Mouse (Mus musculus) neural tube, embryonic 11.5 days (tissue): ENCODE results near the gene Vmn1r218. TPM values are rescaled to one million over a fixed set of nuclear protein-coding genes. Genes with fewer than 3 reads are reported as not detected.

ENCODE experiments used
- ATAC-seq: fragments of 200-750 bp; cut with Nextera tagmentation; 2 replicates; pipeline ENCODE4 v1.8.0; 2017; ENCODE audit warnings: moderate number of reproducible peaks, mild to moderate bottlenecking, moderate TSS enrichment, moderate library complexity; ENCODE audit not compliant: insufficient read depth, low FRiP score, low TSS enrichment
- DNase-seq: peaks from one replicate; pipeline ENCODE4 v3.0.0-alpha.2; 2015; ENCODE audit warnings: low spot score
- H3K27ac ChIP-seq: fragments of 300-500 bp; sonication (generic); 2 replicates; pipeline ENCODE4 v1.5.1; 2014; ENCODE audit warnings: low read depth, mild to moderate bottlenecking, low read length
- H3K27me3 ChIP-seq: fragments of 300-500 bp; sonication (generic); 2 replicates; pipeline ENCODE4 v1.6.1; 2014; ENCODE audit warnings: mild to moderate bottlenecking, low read length, mixed read lengths; ENCODE audit not compliant: control insufficient read depth, insufficient read depth
- H3K36me3 ChIP-seq: fragments of 300-500 bp; sonication (generic); 2 replicates; pipeline ENCODE4 v1.6.1; 2014; ENCODE audit warnings: mild to moderate bottlenecking, low read length, moderate library complexity, mixed read lengths; ENCODE audit not compliant: control insufficient read depth, insufficient read depth
- H3K4me1 ChIP-seq: fragments of 300-500 bp; sonication (generic); 2 replicates; pipeline ENCODE4 v1.6.1; 2014; ENCODE audit warnings: low read length, mixed read lengths; ENCODE audit not compliant: control insufficient read depth, insufficient read depth
- H3K4me2 ChIP-seq: fragments of 300-500 bp; sonication (generic); 2 replicates; pipeline ENCODE4 v1.6.1; 2014; ENCODE audit warnings: low read depth, mild to moderate bottlenecking, moderate library complexity
- H3K4me3 ChIP-seq: fragments of 300-500 bp; sonication (generic); 2 replicates; pipeline ENCODE4 v1.5.1; 2014; ENCODE audit warnings: low read depth, low read length
- H3K9ac ChIP-seq: fragments of 300-500 bp; sonication (generic); 2 replicates; pipeline ENCODE4 v1.6.1; 2014; ENCODE audit warnings: mild to moderate bottlenecking, low read length
- H3K9me3 ChIP-seq: fragments of 300-500 bp; sonication (generic); 2 replicates; pipeline ENCODE4 v1.6.1; 2016; ENCODE audit warnings: low read length; ENCODE audit not compliant: control insufficient read depth
- WGBS: fragments of 180-500 bp; shearing (Covaris S2); extraction: QIAGEN DNeasy Blood & Tissue Kit; methylation state at CpG from one replicate; pipeline ENCODE4 v1.1.7; 2014; 5-methylcytosine and 5-hydroxymethylcytosine counted together
- polyA plus RNA-seq: library from polyadenylated mRNA; unstranded; fragments of >200 nt; fragmentation: Nextera tagmentation; extraction: Ambion mirVana; gene quantifications from 2 replicates; pipeline ENCODE4 v1.2.1, GENCODE M21; 2014

Vmn1r218 gene
- polyA plus RNA-seq, 1 experiment from 2014 or later, result not detected

- Histone ChIP-seq H3K27me3 (no peaks in the 10 kb centered on the region), H3K4me2 (no peak within 1 kb of the TSS), H3K9me3 (no peaks in the 10 kb centered on the region), H3K4me1 (no peaks in the 10 kb centered on the region), H3K9ac (no peak within 1 kb of the TSS), H3K4me3 (no peak within 1 kb of the TSS), H3K36me3 (no peaks in the 10 kb centered on the region), H3K27ac (no peak within 1 kb of the TSS)
- WGBS, result 89% methylated on average over 2 of the region's 2 CpGs
- DNase-seq (no peak), ATAC-seq (no peak)
Observed at GRCm38 (mm10) chr13:23187875-23188274, 54.9 kb downstream of the Vmn1r218 start, which contains the start of gene Vmn1r220. TSS of gene Vmn1r220 (minus strand) at chr13:23187975.

Other genes with a start within 250 kb of the Vmn1r218 start
- gene Vmn1r212, start 248.9 kb upstream of the Vmn1r218 start, polyA plus RNA-seq, result not detected in 2 replicates
- not detected in 2 replicates for gene Vmn1r213, start 125.5 kb upstream of the Vmn1r218 start, polyA plus RNA-seq
- gene Vmn1r214, start 102.7 kb upstream of the Vmn1r218 start, polyA plus RNA-seq, result not detected in 2 replicates
- gene Vmn1r215, start 65.1 kb upstream of the Vmn1r218 start, polyA plus RNA-seq, result not detected in 2 replicates
- gene Vmn1r217, start 14.9 kb upstream of the Vmn1r218 start, polyA plus RNA-seq, result not detected in 2 replicates
- not detected in 2 replicates for gene Vmn1r219, start 26.2 kb downstream of the Vmn1r218 start, polyA plus RNA-seq
- not detected in 2 replicates for gene Vmn1r220, start 54.8 kb downstream of the Vmn1r218 start, polyA plus RNA-seq
- not detected in 2 replicates for gene Vmn1r221, start 81.0 kb downstream of the Vmn1r218 start, polyA plus RNA-seq
- not detected in 2 replicates for gene Vmn1r222, start 102.8 kb downstream of the Vmn1r218 start, polyA plus RNA-seq
- not detected in 2 replicates for gene Vmn1r223, start 114.0 kb downstream of the Vmn1r218 start, polyA plus RNA-seq
- gene Zfp322a, start 236.1 kb downstream of the Vmn1r218 start, polyA plus RNA-seq, result 62.0 and 62.7 TPM in 2 replicates